Mouse (Mus musculus): ENCODE results near the gene Kdsr.

The Kdsr gene

GRCm38 (mm10) chr1:106692599-106692998 is 66.9 kb downstream of the Kdsr start:
- no peak for DNase-seq

- DNase-seq: no peak
Measured at GRCm38 (mm10) chr1:106690887-106691286, 68.6 kb downstream of the Kdsr start.

- DNase-seq: no peak
Measured at GRCm38 (mm10) chr1:106688161-106688516, 71.4 kb downstream of the Kdsr start.

GRCm38 (mm10) chr1:106687435-106688160 is 71.9 kb downstream of the Kdsr start:
- no peak for DNase-seq

- DNase-seq: no peak
Measured at GRCm38 (mm10) chr1:106685702-106686101, 73.8 kb downstream of the Kdsr start.

GRCm38 (mm10) chr1:106684546-106684945 is 75.0 kb downstream of the Kdsr start:
- DNase-seq: no peak

GRCm38 (mm10) chr1:106682829-106683228 is 76.7 kb downstream of the Kdsr start:
- DNase-seq: no peak

GRCm38 (mm10) chr1:106679800-106680515 is 79.6 kb downstream of the Kdsr start:
- no peak for DNase-seq

GRCm38 (mm10) chr1:106678060-106678478 is 81.5 kb downstream of the Kdsr start:
- no peak for DNase-seq

Measured in cerebellum, adult 11-12 months (tissue).